Mouse (Mus musculus): ENCODE measurements around the gene Plin4. TPM values are rescaled to one million over a fixed set of nuclear protein-coding genes. Genes with fewer than 3 reads are reported as not detected.
A peak's percentile ranks its signal among the peaks of the same experiment; 100 is the strongest.

Plin4 gene
- polyA plus RNA-seq (2014; fragmentation: Nextera tagmentation; extraction: Ambion mirVana), result 0.08 and 0.19 TPM in 2 replicates

- Histone ChIP-seq H3K9me3 (ENCODE audit: control insufficient read depth, low read length) (no peaks in the 10 kb centered on the region), H3K36me3 (ENCODE audit: control insufficient read depth, insufficient read depth, low read length) (peaks cover 2% of the 10 kb centered on the region; the same call in 1 of the 2 replicates), H3K9ac (ENCODE audit: low read length) (no peak within 1 kb of the TSS), H3K27ac (ENCODE audit: low read depth) (no peak within 1 kb of the TSS), H3K4me3 (ENCODE audit: low read depth, low read length) (no peak within 1 kb of the TSS), H3K27me3 (replicated peaks; ENCODE audit: control insufficient read depth, insufficient read depth, low read length) (no peaks in the 10 kb centered on the region), H3K4me1 (replicated peaks; ENCODE audit: control insufficient read depth, insufficient read depth, low read length) (no peaks in the 10 kb centered on the region), H3K4me2 (ENCODE audit: low read length) (no peak within 1 kb of the TSS)
- WGBS, result 55% methylated on average over 10 of the region's 10 CpGs
- DNase-seq (ENCODE audit: low spot score) (no peak), ATAC-seq (replicated peaks; ENCODE audit: low FRiP score, low TSS enrichment, low read depth) (no peak)
Observed at GRCm38 (mm10) chr17:56109219-56110051, at the start of gene Plin4. Gene Plin4, minus strand, starts transcription at chr17:56109803.

GRCm38 (mm10) chr17:56153643-56154042, 44.0 kb upstream of the Plin4 start:
- H3K27ac ChIP-seq (ENCODE audit: low read depth), result no peak overlapping the region
- H3K36me3 ChIP-seq (ENCODE audit: control insufficient read depth, insufficient read depth, low read length), result no peaks in the 10 kb centered on the region
- peaks cover 53% of the 10 kb centered on the region for H3K27me3 ChIP-seq (replicated peaks; ENCODE audit: control insufficient read depth, insufficient read depth, low read length)
- H3K4me2 ChIP-seq (ENCODE audit: low read length), result no peak overlapping the region
- no peak overlapping the region for H3K9ac ChIP-seq (ENCODE audit: low read length)
- 33% methylated on average over 9 of the region's 9 CpGs for WGBS
- no peak overlapping the region for H3K4me3 ChIP-seq (ENCODE audit: low read depth, low read length)
- H3K4me1 ChIP-seq (replicated peaks; ENCODE audit: control insufficient read depth, insufficient read depth, low read length), result no peaks in the 10 kb centered on the region
- ATAC-seq (replicated peaks; ENCODE audit: low FRiP score, low TSS enrichment, low read depth) (peak; percentile 50), DNase-seq (ENCODE audit: low spot score) (peak; percentile 71)
- no peaks in the 10 kb centered on the region for H3K9me3 ChIP-seq (ENCODE audit: control insufficient read depth, low read length)

GRCm38 (mm10) chr17:56149897-56150296, 40.3 kb upstream of the Plin4 start:
- H3K9ac ChIP-seq (ENCODE audit: low read length), result no peak overlapping the region
- WGBS, result 43% methylated on average over 2 of the region's 2 CpGs
- DNase-seq (ENCODE audit: low spot score), result no peak
- no peaks in the 10 kb centered on the region for H3K9me3 ChIP-seq (ENCODE audit: control insufficient read depth, low read length)
- H3K4me3 ChIP-seq (ENCODE audit: low read depth, low read length), result no peak overlapping the region
- no peaks in the 10 kb centered on the region for H3K36me3 ChIP-seq (ENCODE audit: control insufficient read depth, insufficient read depth, low read length)
- no peak overlapping the region for H3K27ac ChIP-seq (ENCODE audit: low read depth)
- H3K27me3 ChIP-seq (replicated peaks; ENCODE audit: control insufficient read depth, insufficient read depth, low read length), result peaks cover 59% of the 10 kb centered on the region
- ATAC-seq (replicated peaks; ENCODE audit: low FRiP score, low TSS enrichment, low read depth), result no peak
- no peak overlapping the region for H3K4me2 ChIP-seq (ENCODE audit: low read length)
- H3K4me1 ChIP-seq (replicated peaks; ENCODE audit: control insufficient read depth, insufficient read depth, low read length), result no peaks in the 10 kb centered on the region

GRCm38 (mm10) chr17:56148790-56149618, 39.4 kb upstream of the Plin4 start:
- no peak for DNase-seq (ENCODE audit: low spot score)
- Histone ChIP-seq H3K9me3 (ENCODE audit: control insufficient read depth, low read length) (no peaks in the 10 kb centered on the region), H3K27me3 (replicated peaks; ENCODE audit: control insufficient read depth, insufficient read depth, low read length) (peaks cover 55% of the 10 kb centered on the region), H3K9ac (ENCODE audit: low read length) (no peak overlapping the region), H3K4me2 (ENCODE audit: low read length) (peak overlapping the region; percentile 38), H3K36me3 (ENCODE audit: control insufficient read depth, insufficient read depth, low read length) (no peaks in the 10 kb centered on the region), H3K27ac (ENCODE audit: low read depth) (no peak overlapping the region), H3K4me1 (replicated peaks; ENCODE audit: control insufficient read depth, insufficient read depth, low read length) (no peaks in the 10 kb centered on the region), H3K4me3 (ENCODE audit: low read depth, low read length) (peak overlapping the region; percentile 10; the same call in 1 of the 2 replicates)
- ATAC-seq (replicated peaks; ENCODE audit: low FRiP score, low TSS enrichment, low read depth), result 0 out of 2 replicates have a peak, but pooled peaks have one; percentile 37
- WGBS, result under 1% methylated on average over 25 of the region's 30 CpGs

GRCm38 (mm10) chr17:56148280-56148679, 38.7 kb upstream of the Plin4 start:
- ATAC-seq (replicated peaks; ENCODE audit: low FRiP score, low TSS enrichment, low read depth), result 0 out of 2 replicates have a peak, but pooled peaks have one; percentile 28
- 20% methylated on average over 9 of the region's 9 CpGs for WGBS
- no peaks in the 10 kb centered on the region for H3K36me3 ChIP-seq (ENCODE audit: control insufficient read depth, insufficient read depth, low read length)
- peaks cover 58% of the 10 kb centered on the region for H3K27me3 ChIP-seq (replicated peaks; ENCODE audit: control insufficient read depth, insufficient read depth, low read length)
- no peaks in the 10 kb centered on the region for H3K4me1 ChIP-seq (replicated peaks; ENCODE audit: control insufficient read depth, insufficient read depth, low read length)
- H3K4me2 ChIP-seq (ENCODE audit: low read length), result peak overlapping the region; percentile 38
- no peak overlapping the region for H3K9ac ChIP-seq (ENCODE audit: low read length)
- no peak overlapping the region for H3K27ac ChIP-seq (ENCODE audit: low read depth)
- H3K9me3 ChIP-seq (ENCODE audit: control insufficient read depth, low read length), result no peaks in the 10 kb centered on the region
- no peak overlapping the region; the same call in 1 of the 2 replicates for H3K4me3 ChIP-seq (ENCODE audit: low read depth, low read length)
- no peak for DNase-seq (ENCODE audit: low spot score)

- 43% methylated on average over 12 of the region's 12 CpGs for WGBS
Observed at GRCm38 (mm10) chr17:56147420-56147819, 37.8 kb upstream of the Plin4 start.

GRCm38 (mm10) chr17:56146131-56146530, 36.5 kb upstream of the Plin4 start:
- no peak overlapping the region for H3K4me2 ChIP-seq (ENCODE audit: low read length)
- no peak overlapping the region for H3K4me3 ChIP-seq (ENCODE audit: low read depth, low read length)
- peaks cover 9% of the 10 kb centered on the region; the same call in 1 of the 2 replicates for H3K4me1 ChIP-seq (replicated peaks; ENCODE audit: control insufficient read depth, insufficient read depth, low read length)
- no peak overlapping the region for H3K27ac ChIP-seq (ENCODE audit: low read depth)
- H3K36me3 ChIP-seq (ENCODE audit: control insufficient read depth, insufficient read depth, low read length), result no peaks in the 10 kb centered on the region
- WGBS, result 15% methylated on average over 9 of the region's 9 CpGs
- ATAC-seq (replicated peaks; ENCODE audit: low FRiP score, low TSS enrichment, low read depth), result no peak
- H3K27me3 ChIP-seq (replicated peaks; ENCODE audit: control insufficient read depth, insufficient read depth, low read length), result peaks cover 71% of the 10 kb centered on the region
- DNase-seq (ENCODE audit: low spot score), result no peak
- no peaks in the 10 kb centered on the region for H3K9me3 ChIP-seq (ENCODE audit: control insufficient read depth, low read length)
- no peak overlapping the region for H3K9ac ChIP-seq (ENCODE audit: low read length)

More at GRCm38 (mm10) chr17:56147420-56147819, 37.8 kb upstream of the Plin4 start:
- H3K9me3 ChIP-seq (ENCODE audit: control insufficient read depth, low read length), result no peaks in the 10 kb centered on the region
- no peaks in the 10 kb centered on the region for H3K36me3 ChIP-seq (ENCODE audit: control insufficient read depth, insufficient read depth, low read length)
- no peak for ATAC-seq (replicated peaks; ENCODE audit: low FRiP score, low TSS enrichment, low read depth)
- H3K9ac ChIP-seq (ENCODE audit: low read length), result no peak overlapping the region
- H3K4me2 ChIP-seq (ENCODE audit: low read length), result no peak overlapping the region
- H3K4me1 ChIP-seq (replicated peaks; ENCODE audit: control insufficient read depth, insufficient read depth, low read length), result peaks cover 3% of the 10 kb centered on the region; the same call in 1 of the 2 replicates
- DNase-seq (ENCODE audit: low spot score), result no peak
- peaks cover 67% of the 10 kb centered on the region for H3K27me3 ChIP-seq (replicated peaks; ENCODE audit: control insufficient read depth, insufficient read depth, low read length)
- H3K4me3 ChIP-seq (ENCODE audit: low read depth, low read length), result no peak overlapping the region
- H3K27ac ChIP-seq (ENCODE audit: low read depth), result no peak overlapping the region

- H3K27me3 ChIP-seq (replicated peaks; ENCODE audit: control insufficient read depth, insufficient read depth, low read length), result peaks cover 72% of the 10 kb centered on the region
- WGBS, result 72% methylated on average over 9 of the region's 9 CpGs
- no peak overlapping the region for H3K4me2 ChIP-seq (ENCODE audit: low read length)
- ATAC-seq (replicated peaks; ENCODE audit: low FRiP score, low TSS enrichment, low read depth) (no peak), DNase-seq (ENCODE audit: low spot score) (no peak)
- peaks cover 12% of the 10 kb centered on the region for H3K4me1 ChIP-seq (replicated peaks; ENCODE audit: control insufficient read depth, insufficient read depth, low read length)
- no peaks in the 10 kb centered on the region for H3K9me3 ChIP-seq (ENCODE audit: control insufficient read depth, low read length)
- H3K9ac ChIP-seq (ENCODE audit: low read length), result no peak overlapping the region
- no peak overlapping the region for H3K27ac ChIP-seq (ENCODE audit: low read depth)
- H3K36me3 ChIP-seq (ENCODE audit: control insufficient read depth, insufficient read depth, low read length), result no peaks in the 10 kb centered on the region
- H3K4me3 ChIP-seq (ENCODE audit: low read depth, low read length), result no peak overlapping the region
Observed at GRCm38 (mm10) chr17:56144546-56144945, 34.9 kb upstream of the Plin4 start.
